Mouse (Mus musculus): ENCODE data around the gene Tnnt3. TPM values are rescaled to one million over a fixed set of nuclear protein-coding genes. Genes with fewer than 3 reads are reported as not detected.

Gene Tnnt3
- polyA plus RNA-seq, 1 experiment: 74.3 TPM

DNA sequence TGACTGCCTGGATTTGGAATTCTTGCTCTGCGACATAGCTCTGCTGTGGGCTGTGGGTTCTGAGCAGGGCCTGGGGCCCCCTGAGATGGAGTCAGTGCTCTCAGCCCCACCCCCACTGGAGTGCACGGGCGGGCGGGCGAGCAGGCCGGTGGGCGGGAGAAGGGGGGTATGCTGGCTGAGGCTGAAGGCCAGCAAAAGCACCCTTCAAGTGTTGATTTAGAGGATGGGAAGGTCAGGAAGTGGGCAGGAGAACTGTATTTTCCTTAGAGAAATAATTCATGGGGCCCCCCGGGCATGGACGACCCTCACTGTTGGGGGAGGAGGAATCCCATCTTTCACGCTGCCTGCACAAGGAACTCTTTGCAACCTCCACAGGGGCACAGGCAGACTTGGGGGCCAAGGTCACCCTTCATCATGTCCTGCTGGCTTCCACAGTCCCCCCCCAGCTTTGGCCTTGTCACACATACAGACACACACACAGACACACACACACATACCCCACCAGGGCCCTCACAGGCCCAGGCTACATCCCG, 44.2 kb downstream of the Tnnt3 start:
- DNase-seq (ENCODE audit: low spot score): no peak

DNA sequence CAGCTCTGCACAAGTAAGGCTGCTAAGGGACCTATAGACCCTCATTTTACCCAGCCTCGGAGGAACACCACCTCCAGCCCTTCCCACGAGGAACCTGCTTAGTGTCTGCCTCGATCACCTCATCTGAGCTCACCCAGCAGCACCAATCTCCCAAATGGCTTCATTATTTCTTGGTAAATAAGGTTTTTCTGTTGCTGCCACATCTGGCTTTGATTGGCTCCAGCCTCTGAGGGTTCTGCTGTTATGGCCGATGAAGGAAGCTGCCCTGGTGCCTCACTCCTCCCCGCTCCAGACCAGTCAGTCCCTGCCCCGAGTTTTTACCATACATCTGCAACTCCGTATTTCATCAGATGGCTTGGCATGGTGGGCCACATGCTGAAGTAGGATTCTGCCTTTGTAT, 47.3 kb downstream of the Tnnt3 start:
- DNase-seq (ENCODE audit: low spot score): no peak

DNA sequence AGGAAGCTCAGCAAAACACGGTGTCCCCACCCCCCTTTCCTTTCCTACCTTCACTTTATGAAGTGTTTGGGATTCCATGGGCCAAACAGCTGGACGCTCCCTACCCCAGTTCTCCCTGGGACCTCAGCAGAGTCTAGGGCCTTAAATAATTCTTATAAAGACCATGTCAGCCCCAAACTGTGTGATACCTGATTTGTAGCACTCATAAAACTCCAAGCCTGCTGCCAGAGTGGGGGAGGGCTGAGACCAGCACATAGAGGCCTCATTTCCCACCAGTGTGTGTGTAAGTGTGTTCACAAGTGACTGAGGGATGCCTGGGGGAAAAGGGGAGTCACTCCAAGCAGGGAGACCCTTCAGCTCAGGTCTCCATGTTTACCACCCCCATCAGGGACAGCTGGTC, 49.2 kb downstream of the Tnnt3 start:
- DNase-seq (ENCODE audit: low spot score): no peak

DNA sequence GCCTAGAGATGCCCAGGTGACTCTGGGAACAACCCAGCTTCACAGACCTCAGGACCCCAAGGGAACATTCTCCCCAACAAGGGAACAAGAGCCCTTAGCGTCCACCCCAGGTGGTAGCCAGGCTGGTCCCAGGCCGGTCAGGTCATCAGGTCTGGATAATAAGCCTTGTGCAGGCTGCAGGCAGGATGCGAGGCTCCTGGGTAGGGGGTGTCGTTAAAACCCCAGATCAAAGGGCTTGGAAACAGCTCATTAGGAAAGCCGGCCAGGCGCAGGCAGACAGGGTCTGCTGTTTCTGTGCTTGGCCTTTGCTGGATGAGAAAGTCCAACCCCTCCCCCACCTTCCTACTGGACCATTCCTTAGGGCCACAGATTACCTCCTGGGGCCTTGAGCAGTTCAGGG, 50.1 kb downstream of the Tnnt3 start:
- DNase-seq (ENCODE audit: low spot score): no peak

DNA sequence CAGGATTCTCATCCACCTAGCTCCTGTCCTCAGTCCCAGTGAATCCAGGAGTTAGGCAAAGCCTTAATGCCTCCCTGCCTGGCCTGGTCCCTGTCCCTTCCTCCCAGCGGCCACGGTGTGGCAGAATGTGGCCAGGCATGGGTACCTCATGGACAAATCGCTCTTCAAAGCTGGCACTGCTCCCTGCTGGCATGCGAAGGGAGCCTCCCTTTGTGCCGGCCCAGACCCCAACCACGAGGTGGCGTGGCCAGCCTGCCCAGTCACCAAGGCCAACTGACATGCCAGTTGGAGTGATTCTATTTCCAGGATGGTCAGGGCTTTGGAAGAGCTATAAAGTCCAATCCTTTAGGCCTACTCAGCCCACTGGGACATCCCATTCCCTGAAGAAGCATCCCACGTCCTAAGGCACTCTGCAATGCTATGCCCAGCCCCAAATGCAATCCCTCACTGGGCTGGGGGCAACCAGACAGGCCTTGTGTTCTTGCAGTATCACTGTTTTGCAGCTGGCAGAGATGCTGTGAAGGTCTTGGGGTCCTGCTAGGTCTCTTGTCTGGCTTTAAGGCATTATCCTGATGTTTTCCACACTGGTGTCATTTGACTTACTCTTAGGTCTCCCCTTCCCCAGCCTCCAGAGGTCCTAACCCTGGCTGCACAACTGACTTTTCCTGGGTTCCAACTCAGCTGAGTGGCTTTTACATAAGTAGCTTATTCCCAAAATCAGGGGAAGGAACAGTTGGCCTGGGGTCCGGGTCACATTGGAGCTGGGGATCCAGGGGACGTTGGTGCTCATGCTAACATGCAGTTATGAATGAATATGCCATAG, 51.5 kb downstream of the Tnnt3 start:
- no peak for DNase-seq (ENCODE audit: low spot score)

DNA sequence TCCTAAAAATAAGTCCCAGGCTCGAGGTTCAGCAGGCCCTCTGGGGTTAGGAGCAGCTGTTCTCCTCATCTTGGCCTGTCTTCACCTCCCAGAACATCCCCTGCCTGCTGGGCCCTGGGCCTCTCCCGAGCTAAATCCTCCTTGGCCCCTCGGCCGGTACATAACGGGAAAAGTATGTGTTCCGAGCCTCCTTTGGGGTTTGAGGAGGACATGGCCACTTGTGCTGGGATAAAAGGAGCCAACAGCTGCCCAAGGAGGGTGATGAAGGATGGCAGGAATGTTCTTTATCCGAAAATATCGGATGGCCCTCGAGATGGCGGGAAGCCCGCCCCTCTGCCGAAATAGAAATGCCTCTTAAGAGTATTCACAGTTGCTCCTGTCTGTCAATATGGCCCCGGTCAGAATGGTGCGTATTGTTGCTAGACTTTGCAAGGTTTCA, 52.3 kb downstream of the Tnnt3 start:
- DNase-seq (ENCODE audit: low spot score): no peak

DNA sequence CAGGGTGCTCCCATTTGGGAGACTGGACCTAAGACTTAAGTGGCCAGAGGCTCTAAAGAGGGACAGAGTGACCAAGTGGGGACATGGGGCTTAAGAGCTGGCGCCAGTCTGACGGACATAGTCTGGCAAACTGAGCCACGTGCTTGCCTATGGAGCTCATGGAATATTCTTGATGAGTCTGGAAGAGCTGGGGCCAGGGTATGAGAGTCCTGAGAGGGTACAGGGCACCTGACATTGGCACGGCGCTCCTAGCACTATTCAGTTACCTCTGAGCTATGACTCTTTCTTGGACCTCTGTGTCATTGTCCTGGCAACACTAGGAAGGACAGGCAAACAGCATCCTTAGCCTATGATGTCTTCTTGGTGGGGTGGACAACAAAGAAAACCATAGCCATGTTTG, 53.1 kb downstream of the Tnnt3 start:
- DNase-seq (ENCODE audit: low spot score): no peak

DNA sequence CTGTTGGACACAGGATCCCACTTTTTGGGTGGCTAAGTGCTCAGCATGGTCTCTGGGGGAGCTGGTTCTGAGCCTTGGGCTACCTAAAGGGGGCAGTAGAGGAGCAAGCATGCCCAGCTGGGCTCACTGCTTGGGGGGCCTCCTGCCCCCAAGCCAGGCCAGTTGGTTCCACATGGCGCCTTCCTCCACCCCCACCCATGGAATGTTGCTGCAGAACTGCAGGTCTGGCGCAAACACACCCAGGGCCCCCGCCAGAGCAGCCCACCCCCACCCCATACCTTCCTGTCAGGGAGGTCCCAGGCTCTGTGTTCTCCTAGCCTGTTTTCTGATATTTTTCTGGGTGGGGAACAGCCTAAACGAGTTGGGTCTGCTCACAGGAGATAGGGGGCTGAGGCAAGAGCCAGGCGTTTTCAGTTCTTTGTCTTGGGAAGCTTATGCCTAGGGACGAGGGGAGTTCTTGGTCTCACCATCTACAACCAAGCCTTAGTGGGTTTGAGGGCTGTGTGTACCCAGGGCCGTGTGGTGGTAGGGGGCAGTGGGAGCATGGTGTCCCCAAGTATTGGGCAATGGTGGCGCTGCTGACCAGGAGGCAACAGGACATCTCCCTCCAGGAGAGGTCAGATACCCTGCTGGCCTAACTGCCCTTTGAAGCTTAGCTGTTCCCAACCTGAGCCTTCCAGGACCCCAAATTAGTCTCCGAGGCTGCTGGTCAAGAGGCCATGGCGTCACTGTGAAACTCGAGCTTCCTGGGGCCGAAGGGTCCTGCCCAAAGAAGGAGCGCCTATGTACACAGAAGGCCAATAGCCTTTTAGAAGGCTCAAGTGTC, 54.2 kb downstream of the Tnnt3 start:
- no peak for DNase-seq (ENCODE audit: low spot score)

DNA sequence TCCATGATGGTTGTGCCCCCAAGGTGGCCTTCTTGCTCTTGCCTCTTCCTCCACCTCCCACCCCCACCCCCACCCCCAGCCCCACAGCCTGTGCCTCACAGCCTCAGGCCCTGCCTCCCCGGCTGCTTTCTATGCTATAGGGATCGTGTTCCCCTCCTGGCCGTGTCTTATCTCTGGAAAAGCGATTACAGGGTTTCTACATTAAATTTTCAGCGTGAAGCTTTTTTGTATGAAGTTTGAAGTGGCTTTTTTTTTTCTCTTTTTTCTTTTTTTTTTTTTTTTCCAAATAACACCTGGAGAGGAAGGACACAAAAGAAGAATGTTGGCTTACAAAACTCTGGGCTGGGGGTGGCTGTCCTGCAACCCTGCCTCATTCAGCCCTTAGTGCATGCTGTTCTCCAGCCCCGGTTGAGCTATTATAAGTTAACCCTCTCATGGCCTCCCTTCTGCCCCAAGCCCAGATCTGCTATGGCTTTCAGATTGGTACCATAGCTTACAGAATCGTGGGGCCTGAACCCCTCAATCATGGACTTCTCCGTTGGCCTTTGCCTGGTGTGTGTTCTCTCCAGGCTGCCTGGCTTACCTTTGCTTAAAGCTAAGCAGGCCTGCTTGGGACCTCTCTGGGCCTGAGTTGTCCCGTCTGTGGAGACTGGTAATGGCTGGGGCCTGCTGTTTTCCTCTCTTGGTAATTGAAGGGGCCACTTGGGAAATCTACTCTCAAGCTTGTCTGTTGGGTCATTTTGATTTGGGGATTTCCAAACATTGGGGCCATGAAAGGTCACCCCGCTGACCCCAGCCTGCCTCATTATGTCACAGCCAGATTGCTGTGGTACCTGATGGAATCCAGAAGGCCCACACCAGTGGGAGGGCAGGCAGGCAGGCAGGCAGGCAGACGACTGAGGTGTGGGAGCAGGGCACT, 55.0 kb downstream of the Tnnt3 start:
- DNase-seq (ENCODE audit: low spot score): no peak

DNA sequence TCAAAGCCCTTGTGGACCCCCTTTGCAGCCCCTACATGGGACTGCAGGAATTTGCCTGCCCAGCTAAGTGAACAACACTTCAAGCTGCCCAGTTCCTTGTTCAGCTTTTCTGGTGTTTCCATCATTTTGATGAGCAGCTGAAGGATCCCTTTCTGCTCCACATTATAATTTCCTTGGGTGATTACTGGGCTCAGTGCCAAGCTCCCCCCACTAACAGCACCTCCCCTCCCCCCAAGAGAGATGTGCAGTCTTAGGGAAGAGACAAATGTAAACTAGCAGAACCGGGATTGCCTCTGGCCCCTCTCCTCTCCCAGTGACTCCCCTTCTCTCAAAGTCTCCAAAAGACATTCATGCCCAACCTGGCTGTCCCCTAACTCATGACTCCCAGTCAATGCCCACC, 56.0 kb downstream of the Tnnt3 start:
- no peak for DNase-seq (ENCODE audit: low spot score)

DNA sequence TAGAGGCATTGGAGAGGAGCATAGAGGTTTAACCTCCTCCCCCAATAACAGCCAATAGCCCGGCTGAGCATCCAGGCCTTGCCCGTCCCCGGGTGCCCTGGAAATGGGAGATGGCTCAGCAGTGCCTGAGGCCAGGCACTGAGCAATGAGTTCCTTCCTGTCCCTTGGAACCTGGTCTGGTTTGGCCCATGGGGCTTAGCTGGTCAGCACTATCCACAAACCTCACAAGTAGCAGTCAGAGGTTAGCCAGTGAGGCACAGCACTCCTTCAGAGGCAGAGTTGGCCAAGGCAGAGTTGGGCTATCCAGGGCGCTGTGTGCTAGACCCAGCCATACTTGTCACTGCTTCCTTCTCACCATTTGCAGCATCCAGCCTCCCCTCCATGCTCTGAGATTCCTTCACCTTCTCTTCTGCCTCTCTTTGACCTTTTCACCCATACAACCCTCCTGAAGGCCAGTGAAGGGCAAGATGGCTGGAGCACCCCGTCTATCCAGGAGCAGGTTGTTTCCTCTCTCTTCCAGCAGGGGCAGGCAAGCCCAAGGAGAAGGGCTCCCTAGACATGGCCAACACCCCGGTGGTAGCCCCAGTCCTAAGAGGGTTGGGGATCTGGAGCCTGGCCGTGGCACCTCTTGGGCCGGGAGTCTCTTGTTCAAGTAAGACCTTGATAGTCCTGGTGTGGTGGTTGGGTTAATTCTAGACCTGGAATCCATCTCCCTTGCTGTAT, 56.9 kb downstream of the Tnnt3 start:
- no peak for DNase-seq (ENCODE audit: low spot score)

DNA sequence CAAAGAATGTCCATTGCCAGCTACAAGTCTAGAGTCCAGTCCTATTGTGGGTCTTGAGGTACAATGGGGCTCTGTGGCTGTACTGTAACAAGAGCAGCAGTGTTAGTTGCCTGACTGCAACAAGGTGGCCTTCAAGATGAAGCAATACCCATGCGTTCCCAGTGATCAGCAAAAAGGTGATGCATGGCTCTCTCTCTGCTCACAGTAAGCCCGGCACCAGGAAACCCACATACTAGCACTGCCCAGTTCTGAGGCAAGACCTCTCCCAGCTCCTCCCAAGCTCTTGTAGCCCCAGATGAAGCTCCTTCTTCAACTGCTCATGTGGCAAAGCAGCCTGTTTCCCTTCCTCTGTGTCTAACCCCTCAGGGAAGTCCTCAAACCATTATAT, 57.4 kb downstream of the Tnnt3 start:
- no peak for DNase-seq (ENCODE audit: low spot score)

DNA sequence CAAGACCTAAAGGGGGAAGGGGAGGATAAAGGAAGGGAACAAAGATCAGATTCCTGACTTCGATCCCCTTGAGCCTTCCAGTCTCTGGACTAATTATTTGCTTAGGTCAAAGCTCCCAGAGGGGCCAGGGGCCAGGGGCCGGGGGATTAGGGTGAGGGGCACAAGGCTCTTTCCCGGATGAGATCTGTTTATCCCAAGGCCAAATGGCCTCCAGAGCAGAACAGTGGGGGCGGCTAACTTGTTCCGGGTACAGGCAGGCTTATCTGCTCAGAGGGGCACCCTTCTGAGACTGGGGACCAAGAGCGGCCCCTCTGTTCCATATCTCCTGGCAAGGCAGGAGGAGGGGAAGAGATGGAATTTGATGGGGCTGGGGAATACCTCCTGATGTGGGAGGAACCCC, 59.1 kb downstream of the Tnnt3 start:
- DNase-seq (ENCODE audit: low spot score): no peak

DNA sequence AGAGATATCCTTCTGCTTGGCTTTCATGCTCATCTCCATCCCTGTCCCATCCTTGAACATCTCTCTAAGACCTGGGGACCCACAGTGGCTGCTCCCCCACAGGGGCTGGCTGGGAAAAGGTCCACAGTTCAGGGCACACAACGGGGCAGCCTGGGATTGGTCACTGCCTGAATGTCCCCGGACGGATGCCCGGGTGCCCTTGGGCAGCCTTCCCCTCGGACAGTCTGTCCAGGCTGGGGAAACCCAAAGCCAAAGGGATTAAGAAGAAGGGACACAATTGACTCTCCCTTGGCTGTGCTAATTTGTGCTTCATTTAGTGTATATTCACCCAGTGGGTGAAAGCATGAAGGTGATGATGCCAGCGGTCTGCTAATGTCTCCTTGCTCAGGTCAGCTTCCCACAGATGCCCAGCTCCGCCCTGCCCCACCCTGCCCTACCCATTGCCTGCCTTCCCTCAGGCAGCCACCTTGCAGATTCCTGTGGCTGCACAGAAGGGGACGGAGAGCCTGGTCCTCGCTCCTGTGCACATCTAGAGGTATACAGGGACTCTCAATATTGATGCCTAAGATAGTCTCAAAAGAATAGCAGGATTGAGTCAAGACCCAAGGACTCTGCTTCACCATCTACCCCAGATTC, 60.0 kb downstream of the Tnnt3 start:
- no peak for DNase-seq (ENCODE audit: low spot score)

DNA sequence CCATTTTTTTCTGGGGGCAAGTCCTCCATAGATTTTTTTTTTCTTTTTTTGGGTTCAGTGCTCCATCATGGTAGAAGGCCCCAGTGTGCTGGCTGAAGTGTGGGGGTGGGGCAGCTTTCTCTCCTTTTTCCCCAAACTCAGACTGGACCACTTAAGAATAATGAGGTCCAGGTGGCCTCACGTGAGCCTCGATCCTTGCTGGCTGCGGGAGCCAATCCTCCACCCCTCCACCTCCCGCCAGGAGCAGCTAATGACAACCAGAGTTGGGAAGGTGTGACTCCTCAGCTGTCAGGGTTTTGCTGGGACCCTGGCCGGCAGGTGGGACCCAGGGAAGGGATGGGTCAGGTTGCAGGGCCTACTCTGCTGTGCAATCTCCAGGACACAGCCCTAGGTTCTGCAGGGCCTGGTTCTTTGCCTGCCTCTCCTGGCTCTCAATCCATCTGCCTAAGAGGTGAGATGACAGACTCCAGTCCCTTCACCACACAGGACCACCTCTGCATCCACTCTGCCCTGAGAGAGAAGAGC, 61.1 kb downstream of the Tnnt3 start:
- no peak for DNase-seq (ENCODE audit: low spot score)

DNA sequence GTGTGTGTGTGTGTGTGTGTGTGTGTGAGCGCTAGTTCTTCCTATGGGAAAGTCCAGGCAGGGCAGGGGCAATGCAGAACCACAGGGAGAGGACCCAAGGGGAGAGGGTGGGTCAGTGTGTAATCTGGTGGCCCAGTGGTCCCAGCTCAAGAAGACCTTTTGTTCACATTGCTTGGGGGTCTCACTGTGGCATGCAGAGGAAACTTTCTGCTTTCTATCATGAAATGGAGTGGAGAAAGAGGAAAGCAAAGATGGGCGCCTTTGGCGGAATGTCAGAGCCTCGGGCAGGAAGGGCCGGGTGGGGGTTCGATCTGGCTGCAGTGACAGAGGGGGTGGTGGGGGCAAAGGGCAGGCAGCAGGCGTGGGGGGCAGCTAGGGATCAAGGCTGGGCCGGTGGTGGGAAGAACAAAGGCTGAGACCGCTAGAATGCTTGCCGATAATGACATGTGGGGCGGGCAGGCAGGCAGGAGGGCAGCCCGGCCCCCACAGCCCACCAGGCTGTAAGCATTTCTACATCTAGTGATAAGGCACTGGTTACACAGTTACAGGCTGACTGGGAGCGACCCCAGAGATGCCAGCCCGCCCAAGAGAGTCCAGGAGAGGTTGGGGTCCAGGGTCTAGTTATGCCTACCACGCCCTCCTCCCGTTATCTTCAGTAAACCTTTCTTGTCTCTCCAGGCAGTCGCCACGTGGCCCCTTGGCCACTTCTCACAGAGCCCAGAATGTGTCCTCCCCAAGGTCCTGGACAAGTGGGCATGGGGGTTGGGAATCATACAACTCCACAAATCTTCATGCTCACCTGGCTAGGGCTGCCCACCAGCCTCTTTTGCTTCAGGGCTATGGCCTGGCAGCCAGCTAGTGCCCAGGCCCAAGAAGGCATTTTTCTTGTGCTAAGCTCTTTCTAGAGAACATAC, 62.6 kb downstream of the Tnnt3 start:
- DNase-seq (ENCODE audit: low spot score): no peak

DNA sequence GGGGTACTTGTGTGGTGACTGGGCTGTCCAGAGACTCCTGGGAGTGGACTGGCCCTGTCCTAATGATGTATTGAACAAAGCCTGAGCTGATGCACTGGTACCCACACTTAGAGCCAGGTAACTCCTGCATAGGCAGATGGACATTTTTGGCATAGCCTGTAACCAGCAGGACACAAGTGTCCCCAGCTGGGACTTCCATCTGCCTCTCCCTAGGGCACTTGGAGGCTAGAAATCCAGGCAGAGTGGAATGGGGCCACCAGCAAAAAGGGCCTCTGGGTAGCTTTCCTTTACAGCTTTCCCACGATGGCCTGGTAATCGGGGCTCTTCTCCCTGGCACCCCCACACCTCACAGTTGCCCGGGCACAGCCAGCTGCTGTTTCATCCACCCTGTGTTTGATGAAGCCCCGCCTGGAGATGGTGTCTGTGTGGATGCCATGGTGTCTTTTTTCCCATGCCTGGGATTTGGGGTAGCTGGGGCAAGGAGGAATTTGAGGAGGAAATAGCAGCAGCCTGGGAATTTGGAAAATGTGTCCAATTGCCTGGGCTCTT, 63.3 kb downstream of the Tnnt3 start:
- no peak for DNase-seq (ENCODE audit: low spot score)

DNA sequence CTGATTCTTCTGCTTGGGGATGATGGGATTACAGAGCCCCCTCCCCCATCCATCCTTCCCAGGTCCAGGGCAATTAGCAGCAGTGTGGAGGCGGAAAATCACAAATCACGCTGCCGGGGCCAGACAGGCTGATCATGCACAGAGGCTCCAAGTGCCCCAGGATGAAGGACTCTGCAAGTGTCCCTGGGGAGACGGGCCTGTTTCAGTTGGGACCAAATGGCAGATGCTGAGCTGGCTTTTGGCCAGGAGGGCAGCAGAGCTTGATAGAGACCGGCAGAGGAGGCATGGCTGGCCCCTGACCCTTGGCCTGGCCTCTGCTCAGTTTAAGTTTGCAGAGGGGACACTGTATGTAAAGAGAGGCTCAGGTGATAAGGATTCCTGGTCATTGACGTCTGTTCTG, 64.5 kb downstream of the Tnnt3 start:
- DNase-seq (ENCODE audit: low spot score): no peak
